Mouse (Mus musculus): ENCODE data around the gene Degs1. TPM values are rescaled to one million over a fixed set of nuclear protein-coding genes. Genes with fewer than 3 reads are reported as not detected.

Degs1 gene
- polyA plus RNA-seq, 1 experiment from 2014 or later: 250 TPM

DNA sequence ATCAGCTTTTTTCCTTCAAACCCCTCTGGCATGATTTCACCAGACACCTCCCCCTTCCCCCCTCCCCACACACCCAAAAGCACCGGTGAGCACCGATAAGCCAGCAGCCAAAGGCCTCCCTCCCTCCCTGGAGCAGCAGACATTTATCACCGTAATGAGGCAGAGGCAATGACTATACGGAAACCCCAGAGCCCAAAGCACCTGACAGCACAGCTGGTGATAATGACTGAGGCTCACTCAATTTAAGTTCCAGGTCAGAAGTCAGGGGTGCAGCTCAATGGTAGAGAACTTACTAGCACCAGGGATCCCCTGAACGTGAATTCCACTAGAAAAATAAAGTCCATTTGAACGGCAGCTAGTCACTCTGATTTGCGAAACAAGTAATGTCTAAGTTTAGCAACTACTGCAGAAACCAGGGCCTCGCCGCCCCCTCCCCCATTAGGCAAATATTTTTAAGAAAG lies 1.3 kb downstream of the Degs1 start:
- in situ Hi-C loops (cut with MboI; ENCODE audit: low pct_unique_long_range_greater_than_20kb): no loop called here
- DNase-seq (ENCODE audit: low read depth, low spot score) (no peak), ATAC-seq (no peak)
- H3K27me3 ChIP-seq: no peaks in the 10 kb centered on the region
- CTCF ChIA-PET: no interaction called here
- POLR2A ChIA-PET: interaction anchor here (1.5 kb wide), 1 partner anchor 58 kb away, joined by 4 read pairs; no protein-coding TSS in a partner anchor
- TF ChIP-seq CTCF (IDR thresholded peaks at IDR 0.05): no peak

DNA sequence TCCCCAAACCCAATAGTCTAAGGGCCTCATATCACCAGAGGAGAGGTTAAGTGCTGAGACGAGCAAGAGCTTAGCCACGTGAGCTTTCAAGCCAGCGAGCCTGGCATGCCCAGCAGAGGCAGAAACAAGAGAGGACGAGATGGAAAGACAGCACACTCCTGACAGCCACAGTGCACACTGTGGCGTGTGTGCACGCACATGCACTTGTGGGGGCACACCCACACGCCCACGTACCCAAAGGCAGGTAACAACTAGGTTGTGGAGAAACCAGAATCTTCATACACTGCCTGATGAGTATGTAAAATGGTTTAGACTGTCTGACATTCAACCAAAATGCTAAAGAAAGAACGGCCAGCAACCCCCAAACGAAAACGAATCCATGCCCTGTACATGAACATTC lies 2.0 kb downstream of the Degs1 start:
- DNase-seq (ENCODE audit: low read depth, low spot score) (no peak), ATAC-seq (no peak)
- in situ Hi-C loops (cut with MboI; ENCODE audit: low pct_unique_long_range_greater_than_20kb): no loop called here
- H3K27me3 ChIP-seq: no peaks in the 10 kb centered on the region
- no peak for TF ChIP-seq CTCF (IDR thresholded peaks at IDR 0.05)
- ChIA-PET CTCF (no interaction called here), POLR2A (no interaction called here)

DNA sequence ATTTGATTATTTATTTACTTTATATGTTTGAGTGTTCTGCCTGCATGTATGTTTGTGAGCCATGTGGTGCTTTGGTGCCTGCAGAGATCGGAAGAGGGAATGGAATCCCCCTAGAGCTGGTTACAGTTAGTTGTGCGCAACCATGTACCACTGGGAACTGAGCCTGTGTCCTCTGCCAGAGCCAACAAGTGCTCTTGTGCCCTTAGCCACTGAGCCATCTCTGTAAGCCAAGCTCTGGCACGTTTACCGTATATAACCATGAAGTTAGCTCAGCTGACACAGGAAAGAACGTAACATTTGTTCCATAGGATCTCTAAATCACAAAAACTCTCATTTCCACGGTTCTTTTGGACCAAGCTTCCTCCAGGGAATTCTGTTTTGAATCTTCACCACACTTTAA lies 2.6 kb downstream of the Degs1 start:
- CTCF ChIA-PET: no interaction called here
- POLR2A ChIA-PET: no interaction called here
- in situ Hi-C loops (cut with MboI; ENCODE audit: low pct_unique_long_range_greater_than_20kb): no loop called here
- TF ChIP-seq CTCF (IDR thresholded peaks at IDR 0.05): no peak
- no peaks in the 10 kb centered on the region for H3K27me3 ChIP-seq
- DNase-seq (ENCODE audit: low read depth, low spot score) (no peak), ATAC-seq (no peak)

DNA sequence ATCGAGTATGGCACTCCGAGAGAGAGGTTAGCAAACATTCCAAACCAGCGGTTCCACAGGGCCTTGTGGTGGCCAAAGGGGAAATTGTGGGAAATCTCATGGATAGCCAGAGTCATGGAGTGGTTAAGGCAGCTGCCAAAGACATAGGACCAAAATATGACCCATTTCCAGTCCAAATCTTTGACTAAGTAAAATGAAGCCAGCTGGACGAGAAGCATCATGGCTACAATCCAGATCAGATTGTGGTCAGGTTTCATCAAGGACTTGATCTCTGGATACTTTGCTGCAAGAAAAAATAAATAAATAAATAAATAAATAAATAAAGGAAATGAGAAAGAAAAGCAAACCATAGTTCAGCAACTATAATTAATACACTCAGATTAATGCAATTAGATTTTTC lies 3.2 kb downstream of the Degs1 start:
- H3K27me3 ChIP-seq: no peaks in the 10 kb centered on the region
- ATAC-seq (no peak), DNase-seq (ENCODE audit: low read depth, low spot score) (no peak)
- CTCF ChIA-PET: no interaction called here
- POLR2A ChIA-PET: no interaction called here
- TF ChIP-seq CTCF (IDR thresholded peaks at IDR 0.05): no peak
- in situ Hi-C loops (cut with MboI; ENCODE audit: low pct_unique_long_range_greater_than_20kb): no loop called here

DNA sequence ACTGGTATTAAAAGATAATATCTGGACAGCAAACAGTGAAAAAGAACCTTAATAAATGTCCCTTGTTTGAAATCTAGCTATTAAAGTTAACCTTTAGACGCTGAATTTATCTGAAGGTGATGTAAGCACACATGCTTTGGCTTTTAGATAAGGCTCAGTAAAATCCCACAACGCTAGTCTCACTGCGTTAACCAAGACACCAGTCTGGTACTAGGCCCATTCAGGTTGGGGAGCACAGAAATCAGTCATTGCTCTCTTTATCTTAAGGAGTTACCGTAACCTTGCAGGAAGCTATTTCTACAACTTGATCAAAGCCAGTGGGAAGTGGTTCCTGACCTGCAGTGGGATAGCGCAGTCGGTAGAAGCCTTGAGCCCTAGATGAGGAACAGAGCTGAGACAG lies 7.5 kb downstream of the Degs1 start:
- CTCF ChIA-PET: interaction anchor here (0.9 kb wide), 1 partner anchor 23 kb away, joined by 4 read pairs; no protein-coding TSS in a partner anchor
- no peak for ATAC-seq
- POLR2A ChIA-PET: no interaction called here

DNA sequence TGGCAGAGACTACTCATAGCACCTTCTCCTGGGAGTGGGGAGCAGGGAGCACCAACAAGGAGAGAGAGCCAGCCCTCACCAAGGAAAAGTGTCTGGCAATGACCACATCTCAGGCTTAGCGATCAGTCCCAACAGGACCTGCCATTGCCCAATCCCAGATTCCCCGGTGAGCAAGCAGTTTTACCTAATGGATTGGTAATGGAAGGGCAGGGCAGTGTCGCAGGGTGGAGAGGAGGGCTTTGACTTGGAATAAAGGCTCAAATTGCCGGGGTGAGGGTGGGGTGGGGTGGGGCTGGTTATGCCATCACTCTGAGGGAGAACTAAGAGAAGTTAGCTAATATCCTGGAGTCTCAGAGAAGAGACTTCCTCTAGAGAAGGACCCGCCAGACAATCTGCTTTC lies 11.0 kb downstream of the Degs1 start:
- DNase-seq (ENCODE audit: low read depth, low spot score) (no peak), ATAC-seq (no peak)
- H3K27me3 ChIP-seq: no peaks in the 10 kb centered on the region
- TF ChIP-seq CTCF (IDR thresholded peaks at IDR 0.05): no peak
- ChIA-PET POLR2A (no interaction called here), CTCF (no interaction called here)
- in situ Hi-C loops (cut with MboI; ENCODE audit: low pct_unique_long_range_greater_than_20kb): no loop called here

More for the DNA sequence above, 7.5 kb downstream of the Degs1 start:
- DNase-seq (ENCODE audit: low read depth, low spot score): no peak
- TF ChIP-seq CTCF (IDR thresholded peaks at IDR 0.05): no peak
- H3K27me3 ChIP-seq: no peaks in the 10 kb centered on the region
- in situ Hi-C loops (cut with MboI; ENCODE audit: low pct_unique_long_range_greater_than_20kb): no loop called here

DNA sequence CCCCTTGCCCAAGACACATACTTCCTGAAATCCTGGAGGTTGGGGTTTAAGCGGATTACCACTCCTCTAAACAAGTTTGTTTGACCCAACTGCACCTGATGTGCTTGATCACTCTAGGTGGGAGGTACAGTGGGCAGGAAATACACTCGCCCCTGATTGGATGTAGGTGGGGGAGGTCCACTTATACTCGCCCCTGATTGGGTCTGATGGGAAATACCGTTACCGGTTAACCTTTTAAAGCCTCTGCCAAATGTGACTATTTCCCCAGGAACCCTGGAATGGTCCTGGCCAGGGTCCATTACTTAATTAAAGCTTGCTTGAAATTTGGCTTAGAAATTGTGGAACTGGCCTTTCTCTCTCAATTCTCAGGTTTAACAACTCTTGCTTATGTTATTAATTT lies 11.5 kb downstream of the Degs1 start:
- ChIA-PET CTCF (interaction anchor here (0.6 kb wide), 1 partner anchor 103 kb away, joined by 3 read pairs; no protein-coding TSS in a partner anchor), POLR2A (no interaction called here)
- in situ Hi-C loops (cut with MboI; ENCODE audit: low pct_unique_long_range_greater_than_20kb): no loop called here
- no peak for ATAC-seq
- DNase-seq (ENCODE audit: low read depth, low spot score): no peak
- TF ChIP-seq CTCF (IDR thresholded peaks at IDR 0.05): no peak
- no peaks in the 10 kb centered on the region for H3K27me3 ChIP-seq

DNA sequence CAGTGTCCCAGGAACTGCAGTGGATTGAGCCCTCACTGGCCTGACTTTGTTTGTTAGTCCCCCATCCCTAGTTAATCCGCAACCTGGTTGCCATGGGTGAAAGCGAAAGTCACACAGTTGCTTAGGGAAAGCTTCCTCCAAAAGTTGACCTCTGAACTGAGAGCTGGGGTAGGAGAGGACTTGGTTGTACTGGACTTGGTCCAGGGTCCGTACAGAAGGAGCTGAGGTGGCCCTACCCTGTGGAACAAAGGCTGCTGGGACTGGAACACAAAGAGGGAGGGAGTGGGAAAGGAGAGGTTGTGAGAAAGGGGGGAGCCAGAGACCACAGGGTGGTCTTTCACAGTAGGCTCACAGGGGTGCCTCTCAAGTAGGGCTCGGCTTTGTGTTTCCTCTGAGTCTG lies 14.3 kb downstream of the Degs1 start:
- CTCF ChIA-PET: no interaction called here
- POLR2A ChIA-PET: no interaction called here
- H3K27me3 ChIP-seq: no peaks in the 10 kb centered on the region
- no peak for TF ChIP-seq CTCF (IDR thresholded peaks at IDR 0.05)
- no peak for DNase-seq (ENCODE audit: low read depth, low spot score)
- in situ Hi-C loops (cut with MboI; ENCODE audit: low pct_unique_long_range_greater_than_20kb): no loop called here
- ATAC-seq: no peak

DNA sequence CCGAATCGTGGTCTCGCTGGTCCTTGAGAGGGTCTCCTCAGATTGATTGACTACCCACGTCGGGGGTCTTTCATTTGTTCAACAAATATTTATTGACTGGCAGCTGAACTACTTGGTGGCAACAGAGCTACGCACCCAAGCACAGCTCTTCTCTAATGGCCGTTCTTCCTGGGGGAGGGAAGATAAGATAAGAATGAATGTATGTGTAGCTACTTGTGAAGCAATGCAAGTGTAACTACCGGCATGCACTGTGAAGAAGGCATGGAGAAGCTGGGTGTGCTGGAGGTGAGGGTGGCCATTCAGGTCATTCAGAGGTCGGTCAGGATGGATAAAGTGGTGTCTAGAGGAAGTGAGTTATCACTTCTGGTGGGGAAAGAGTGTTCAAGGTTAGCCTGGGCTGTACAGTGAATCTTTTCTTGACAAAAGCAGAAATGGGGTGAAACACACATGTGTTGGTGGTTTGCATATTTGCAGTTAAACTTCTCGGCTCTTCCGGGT lies 16.5 kb downstream of the Degs1 start:
- ChIA-PET POLR2A (interaction anchor here (1.6 kb wide), 1 partner anchor 9 kb away, joined by 4 read pairs; no protein-coding TSS in a partner anchor), CTCF (no interaction called here)
- DNase-seq (ENCODE audit: low read depth, low spot score) (no peak), ATAC-seq (no peak)
- TF ChIP-seq CTCF (IDR thresholded peaks at IDR 0.05): no peak
- no peaks in the 10 kb centered on the region for H3K27me3 ChIP-seq
- in situ Hi-C loops (cut with MboI; ENCODE audit: low pct_unique_long_range_greater_than_20kb): no loop called here

DNA sequence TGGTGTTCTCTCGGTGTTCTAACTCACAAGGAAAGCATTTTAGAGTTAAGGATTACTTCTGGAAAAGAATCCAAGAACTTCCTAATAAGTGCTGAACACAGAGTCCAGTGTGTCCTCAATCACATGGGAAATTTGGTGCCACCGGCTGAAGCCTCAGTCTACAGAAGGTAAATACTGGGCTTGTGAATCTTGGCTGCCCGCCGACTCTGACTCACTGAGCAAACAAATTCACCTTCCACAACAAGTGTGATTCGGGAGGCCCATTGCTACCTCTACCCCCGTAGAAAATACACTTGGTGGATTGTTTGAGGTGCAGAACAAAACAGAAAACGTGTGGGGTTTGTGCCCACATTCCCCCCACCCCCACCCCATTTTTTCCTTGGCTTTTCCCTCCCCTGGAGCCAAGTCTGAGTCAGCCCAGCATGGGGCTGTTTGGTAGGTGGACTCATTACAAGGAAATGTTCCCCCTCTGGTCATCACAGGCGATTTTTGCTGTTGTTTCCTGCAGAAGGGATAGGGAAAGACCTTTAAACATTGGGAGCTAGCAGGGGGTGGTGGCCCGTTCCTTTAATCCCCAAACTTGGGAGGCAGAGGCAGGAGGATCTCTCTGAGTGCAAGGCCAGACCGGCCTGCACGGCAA lies 26.4 kb downstream of the Degs1 start:
- H3K27me3 ChIP-seq: no peaks in the 10 kb centered on the region
- TF ChIP-seq CTCF (IDR thresholded peaks at IDR 0.05): no peak
- ATAC-seq (peak; percentile 67), DNase-seq (ENCODE audit: low read depth, low spot score) (peak; percentile 57)
- in situ Hi-C loops (cut with MboI; ENCODE audit: low pct_unique_long_range_greater_than_20kb): no loop called here
- CTCF ChIA-PET: no interaction called here
- POLR2A ChIA-PET: interaction anchor here (1.5 kb wide), 1 partner anchor 10 kb away, joined by 4 read pairs; no protein-coding TSS in a partner anchor

DNA sequence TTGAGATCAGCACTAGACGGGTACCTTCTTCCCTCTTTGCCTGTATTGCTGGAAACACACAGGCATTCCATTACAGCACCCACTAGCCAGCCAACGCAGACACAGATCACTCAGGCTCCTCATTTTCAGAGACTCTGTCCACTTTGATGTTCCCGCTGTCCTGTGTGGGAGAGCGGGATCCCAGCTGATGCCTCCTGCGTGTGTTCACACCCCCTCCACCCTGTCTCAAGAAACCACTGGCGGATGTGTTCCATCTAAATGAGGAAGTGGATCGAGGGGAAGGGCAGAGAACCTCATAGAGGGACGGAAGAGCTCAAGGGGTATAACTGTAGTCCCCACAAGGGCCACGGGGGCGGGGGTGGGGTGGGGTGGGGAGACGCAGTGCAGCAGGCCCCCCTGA lies 27.6 kb downstream of the Degs1 start:
- H3K27me3 ChIP-seq: no peaks in the 10 kb centered on the region
- CTCF ChIA-PET: no interaction called here
- TF ChIP-seq CTCF (IDR thresholded peaks at IDR 0.05): no peak
- POLR2A ChIA-PET: no interaction called here
- in situ Hi-C loops (cut with MboI; ENCODE audit: low pct_unique_long_range_greater_than_20kb): no loop called here
- no peak for DNase-seq (ENCODE audit: low read depth, low spot score)
- no peak for ATAC-seq

DNA sequence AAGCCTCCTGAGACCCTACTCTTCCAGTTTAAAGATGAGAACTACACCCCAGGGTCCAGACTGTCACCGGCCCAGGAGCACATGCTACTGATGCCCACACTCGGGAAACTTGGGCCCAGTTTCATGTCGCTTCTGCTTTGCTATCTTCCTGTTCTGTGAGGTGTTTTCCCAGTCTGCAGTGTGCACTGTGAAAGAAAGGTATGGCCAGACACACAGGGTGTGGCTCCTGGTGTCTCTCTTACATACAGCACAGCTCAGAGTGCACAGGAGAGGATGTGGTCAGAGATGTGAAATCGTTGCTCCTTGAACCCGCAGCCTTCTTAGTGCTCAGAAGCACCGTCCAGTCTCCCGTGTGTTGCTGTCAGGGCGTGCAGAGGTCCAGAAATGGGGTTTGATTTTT lies 28.0 kb downstream of the Degs1 start:
- H3K27me3 ChIP-seq: no peaks in the 10 kb centered on the region
- ATAC-seq: no peak
- no peak for DNase-seq (ENCODE audit: low read depth, low spot score)
- POLR2A ChIA-PET: no interaction called here
- TF ChIP-seq CTCF (IDR thresholded peaks at IDR 0.05): no peak
- CTCF ChIA-PET: no interaction called here
- in situ Hi-C loops (cut with MboI; ENCODE audit: low pct_unique_long_range_greater_than_20kb): no loop called here

All from Patski (cell line).